Mouse (Mus musculus): ENCODE data around the gene Foxn3. TPM values are rescaled to one million over a fixed set of nuclear protein-coding genes. Genes with fewer than 3 reads are reported as not detected.

Gene Foxn3
- polyA plus RNA-seq, 1 experiment = 5.8 TPM

DNA sequence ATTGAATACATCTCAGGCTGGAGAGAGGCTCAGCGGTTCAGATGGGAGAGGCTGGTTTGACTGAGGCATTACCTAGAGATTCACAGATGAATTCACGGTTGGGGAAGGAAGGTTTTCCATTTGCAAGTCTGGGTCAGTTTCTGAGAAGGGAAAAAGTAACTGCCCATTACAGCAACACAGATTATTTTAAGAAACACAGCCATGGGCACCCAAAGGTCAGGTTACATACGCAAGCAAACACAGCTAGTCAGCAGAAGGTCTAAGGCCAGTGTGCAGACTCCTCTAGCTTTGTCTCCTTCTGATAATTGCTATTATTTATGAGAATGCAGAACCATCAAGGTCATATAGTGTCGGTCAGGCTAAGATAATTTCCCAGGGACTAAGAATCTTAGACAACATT, 284.0 kb downstream of the Foxn3 start:
- Histone ChIP-seq H3K4me2 (ENCODE audit: low read depth) (peak overlapping the region; percentile 38), H3K79me2 (ENCODE audit: control insufficient read depth, insufficient read depth) (no peaks in the 10 kb centered on the region), H3K36me3 (ENCODE audit: control insufficient read depth, insufficient read depth) (no peaks in the 10 kb centered on the region), H3K27me3 (ENCODE audit: control insufficient read depth, insufficient read depth, insufficient read length) (no peaks in the 10 kb centered on the region), H3K4me3 (no peak overlapping the region), H3ac (ENCODE audit: control insufficient read depth, insufficient read length) (no peak overlapping the region)
- no peak for TF ChIP-seq POLR2AphosphoS2 (IDR thresholded peaks at IDR 0.05; ENCODE audit: insufficient read length, low read depth)
- no peak for TF ChIP-seq MAX (IDR thresholded peaks at IDR 0.05; ENCODE audit: low read depth)
- TF ChIP-seq USF1 (IDR thresholded peaks at IDR 0.05; ENCODE audit: low read depth) = no peak
- TF ChIP-seq POLR2A (IDR thresholded peaks at IDR 0.05; ENCODE audit: insufficient read length, low read depth) = no peak
- TF ChIP-seq E2F4 (IDR thresholded peaks at IDR 0.05; ENCODE audit: insufficient read depth) = no peak
- no peak for TF ChIP-seq TCF3 (IDR thresholded peaks at IDR 0.05; ENCODE audit: insufficient read length, low read depth)
- no peak for TF ChIP-seq MYOG (IDR thresholded peaks at IDR 0.05; ENCODE audit: control insufficient read depth in 1 of 3, insufficient read depth in 1 of 3, insufficient read length in 2 of 3, low read depth in 2 of 3)
- TF ChIP-seq TCF12 (IDR thresholded peaks at IDR 0.05; ENCODE audit: insufficient read depth, poor library complexity, severe bottlenecking) = no peak
- no peak for TF ChIP-seq SRF (IDR thresholded peaks at IDR 0.05; ENCODE audit: control insufficient read depth, insufficient read length, low read depth)
- no peak for TF ChIP-seq REST (IDR thresholded peaks at IDR 0.05; ENCODE audit: insufficient read depth, insufficient read length)
- TF ChIP-seq MYOD1 (IDR thresholded peaks at IDR 0.05; ENCODE audit: control insufficient read depth in 1 of 3, insufficient read length in 2 of 3, low read depth in 2 of 3) = no peak
- no peak for TF ChIP-seq CEBPB (IDR thresholded peaks at IDR 0.05; ENCODE audit: insufficient read depth, poor library complexity, severe bottlenecking)

DNA sequence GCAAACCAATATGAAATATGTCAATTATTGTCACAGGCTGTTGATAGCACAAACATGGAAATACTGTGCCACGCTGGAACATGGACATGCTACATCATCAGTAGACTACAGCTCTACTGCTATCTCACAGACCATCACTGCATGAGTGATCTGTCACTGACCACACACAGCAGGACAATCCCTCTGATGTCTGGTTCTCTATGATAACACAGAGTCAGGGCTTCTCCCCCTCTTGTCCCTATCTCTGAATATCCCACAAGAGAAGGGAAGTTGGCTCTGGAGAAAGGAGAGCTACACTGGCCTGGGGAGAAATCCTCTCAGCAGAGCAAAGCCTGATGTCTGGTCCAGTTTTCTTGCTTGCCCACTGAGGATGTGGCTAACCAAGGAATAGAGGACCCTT, 288.8 kb downstream of the Foxn3 start:
- Histone ChIP-seq H3K79me2 (ENCODE audit: control insufficient read depth, insufficient read depth) (no peaks in the 10 kb centered on the region), H3K36me3 (ENCODE audit: control insufficient read depth, insufficient read depth) (no peaks in the 10 kb centered on the region), H3K27me3 (ENCODE audit: control insufficient read depth, insufficient read depth, insufficient read length) (no peaks in the 10 kb centered on the region), H3K4me2 (ENCODE audit: low read depth) (no peak overlapping the region), H3ac (ENCODE audit: control insufficient read depth, insufficient read length) (no peak overlapping the region), H3K4me3 (no peak overlapping the region)
- TF ChIP-seq USF1 (IDR thresholded peaks at IDR 0.05; ENCODE audit: low read depth) = no peak
- TF ChIP-seq POLR2AphosphoS2 (IDR thresholded peaks at IDR 0.05; ENCODE audit: insufficient read length, low read depth) = no peak
- no peak for TF ChIP-seq TCF12 (IDR thresholded peaks at IDR 0.05; ENCODE audit: insufficient read depth, poor library complexity, severe bottlenecking)
- TF ChIP-seq MYOD1 (IDR thresholded peaks at IDR 0.05; ENCODE audit: control insufficient read depth in 1 of 3, insufficient read length in 2 of 3, low read depth in 2 of 3) = no peak
- TF ChIP-seq E2F4 (IDR thresholded peaks at IDR 0.05; ENCODE audit: insufficient read depth) = no peak
- no peak for TF ChIP-seq SRF (IDR thresholded peaks at IDR 0.05; ENCODE audit: control insufficient read depth, insufficient read length, low read depth)
- no peak for TF ChIP-seq MAX (IDR thresholded peaks at IDR 0.05; ENCODE audit: low read depth)
- no peak for TF ChIP-seq POLR2A (IDR thresholded peaks at IDR 0.05; ENCODE audit: insufficient read length, low read depth)

- Histone ChIP-seq H3K4me2 (ENCODE audit: low read depth) (no peak overlapping the region), H3K36me3 (ENCODE audit: control insufficient read depth, insufficient read depth) (no peaks in the 10 kb centered on the region), H3K4me3 (no peak overlapping the region), H3ac (ENCODE audit: control insufficient read depth, insufficient read length) (no peak overlapping the region), H3K79me2 (ENCODE audit: control insufficient read depth, insufficient read depth) (no peaks in the 10 kb centered on the region), H3K27me3 (ENCODE audit: control insufficient read depth, insufficient read depth, insufficient read length) (no peaks in the 10 kb centered on the region)
- TF ChIP-seq USF1 (IDR thresholded peaks at IDR 0.05; ENCODE audit: low read depth) (no peak), POLR2A (IDR thresholded peaks at IDR 0.05; ENCODE audit: insufficient read length, low read depth) (no peak), E2F4 (IDR thresholded peaks at IDR 0.05; ENCODE audit: insufficient read depth) (no peak), MYOD1 (IDR thresholded peaks at IDR 0.05; ENCODE audit: control insufficient read depth in 1 of 3, insufficient read length in 2 of 3, low read depth in 2 of 3) (no peak), SRF (IDR thresholded peaks at IDR 0.05; ENCODE audit: control insufficient read depth, insufficient read length, low read depth) (no peak), POLR2AphosphoS2 (IDR thresholded peaks at IDR 0.05; ENCODE audit: insufficient read length, low read depth) (no peak), REST (IDR thresholded peaks at IDR 0.05; ENCODE audit: insufficient read depth, insufficient read length) (no peak)
Measured at GRCm38 (mm10) chr12:99269396-99269795, 294.0 kb downstream of the Foxn3 start.

GRCm38 (mm10) chr12:99268954-99269353, 294.4 kb downstream of the Foxn3 start:
- Histone ChIP-seq H3K4me2 (ENCODE audit: low read depth) (no peak overlapping the region), H3K27me3 (ENCODE audit: control insufficient read depth, insufficient read depth, insufficient read length) (no peaks in the 10 kb centered on the region), H3K79me2 (ENCODE audit: control insufficient read depth, insufficient read depth) (no peaks in the 10 kb centered on the region)

DNA sequence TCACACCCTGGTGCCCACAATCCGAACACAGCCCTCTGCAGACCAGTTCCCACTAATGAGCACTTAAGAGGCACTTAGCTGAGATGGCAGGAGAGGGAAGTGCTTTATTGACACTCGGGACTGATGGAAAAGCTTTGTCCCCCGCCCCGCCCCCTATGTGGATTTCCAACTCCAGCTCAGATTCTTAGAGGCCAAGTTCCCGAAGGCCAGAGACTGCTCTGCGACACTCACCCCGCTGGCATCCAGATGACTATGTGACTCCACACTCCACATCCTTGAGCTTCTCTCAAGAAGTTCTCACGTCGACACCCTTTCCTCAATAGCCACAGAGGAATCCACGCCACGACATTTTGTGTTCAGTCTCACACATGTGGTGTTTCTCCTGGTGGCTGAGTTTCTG, 295.6 kb downstream of the Foxn3 start:
- TF ChIP-seq TCF12 (IDR thresholded peaks at IDR 0.05; ENCODE audit: insufficient read depth, poor library complexity, severe bottlenecking) (no peak), POLR2AphosphoS2 (IDR thresholded peaks at IDR 0.05; ENCODE audit: insufficient read length, low read depth) (no peak), MYOG (IDR thresholded peaks at IDR 0.05; ENCODE audit: control insufficient read depth in 1 of 3, insufficient read depth in 1 of 3, insufficient read length in 2 of 3, low read depth in 2 of 3) (no peak), SRF (IDR thresholded peaks at IDR 0.05; ENCODE audit: control insufficient read depth, insufficient read length, low read depth) (no peak), POLR2A (IDR thresholded peaks at IDR 0.05; ENCODE audit: insufficient read length, low read depth) (no peak)
- Histone ChIP-seq H3K4me2 (ENCODE audit: low read depth) (no peak overlapping the region), H3K79me2 (ENCODE audit: control insufficient read depth, insufficient read depth) (no peaks in the 10 kb centered on the region), H3K27me3 (ENCODE audit: control insufficient read depth, insufficient read depth, insufficient read length) (no peaks in the 10 kb centered on the region), H3K36me3 (ENCODE audit: control insufficient read depth, insufficient read depth) (no peaks in the 10 kb centered on the region), H3K4me3 (no peak overlapping the region), H3ac (ENCODE audit: control insufficient read depth, insufficient read length) (no peak overlapping the region)

More at GRCm38 (mm10) chr12:99268954-99269353, 294.4 kb downstream of the Foxn3 start:
- Histone ChIP-seq H3K4me3 (no peak overlapping the region), H3ac (ENCODE audit: control insufficient read depth, insufficient read length) (no peak overlapping the region), H3K36me3 (ENCODE audit: control insufficient read depth, insufficient read depth) (no peaks in the 10 kb centered on the region)
- no peak for TF ChIP-seq E2F4 (IDR thresholded peaks at IDR 0.05; ENCODE audit: insufficient read depth)
- no peak for TF ChIP-seq POLR2AphosphoS2 (IDR thresholded peaks at IDR 0.05; ENCODE audit: insufficient read length, low read depth)
- no peak for TF ChIP-seq TCF3 (IDR thresholded peaks at IDR 0.05; ENCODE audit: insufficient read length, low read depth)
- TF ChIP-seq CEBPB (IDR thresholded peaks at IDR 0.05; ENCODE audit: insufficient read depth, poor library complexity, severe bottlenecking) = no peak
- TF ChIP-seq MYOD1 (IDR thresholded peaks at IDR 0.05; ENCODE audit: control insufficient read depth in 1 of 3, insufficient read length in 2 of 3, low read depth in 2 of 3) = no peak

Measured in myocyte (in vitro differentiated cells).